Mouse (Mus musculus) intestine, embryonic 15.5 days (tissue): ENCODE measurements around the gene Rho. TPM values are rescaled to one million over a fixed set of nuclear protein-coding genes. Genes with fewer than 3 reads are reported as not detected.
A peak's percentile ranks its signal among the peaks of the same experiment; 100 is the strongest.

Experiments used
- ATAC-seq: fragments of 200-750 bp; cut with Nextera tagmentation; 2 replicates; pipeline ENCODE4 v1.8.0; 2017; ENCODE audit warnings: moderate TSS enrichment, moderate library complexity
- H3K27ac ChIP-seq: fragments of 300-500 bp; sonication (generic); 2 replicates; pipeline ENCODE4 v1.5.1; 2015; ENCODE audit warnings: mild to moderate bottlenecking, inconsistent platforms
- H3K27me3 ChIP-seq: fragments of 300-500 bp; sonication (generic); replicated peaks from 2 replicates; pipeline ENCODE4 v1.6.1; 2015; ENCODE audit warnings: inconsistent platforms
- H3K36me3 ChIP-seq: fragments of 300-500 bp; sonication (generic); 2 replicates; pipeline ENCODE4 v1.6.1; 2015; ENCODE audit warnings: inconsistent platforms
- H3K4me1 ChIP-seq: fragments of 300-500 bp; sonication (generic); replicated peaks from 2 replicates; pipeline ENCODE4 v1.6.1; 2015; ENCODE audit warnings: inconsistent platforms
- H3K4me2 ChIP-seq: fragments of 300-500 bp; sonication (generic); replicated peaks from 2 replicates; pipeline ENCODE4 v1.6.1; 2015; ENCODE audit warnings: mild to moderate bottlenecking, inconsistent platforms
- H3K4me3 ChIP-seq: fragments of 300-500 bp; sonication (generic); replicated peaks from 2 replicates; pipeline ENCODE4 v1.5.1; 2015; ENCODE audit warnings: inconsistent platforms
- H3K9ac ChIP-seq: fragments of 300-500 bp; sonication (generic); 2 replicates; pipeline ENCODE4 v1.6.1; 2015; ENCODE audit warnings: inconsistent platforms
- H3K9me3 ChIP-seq: fragments of 300-500 bp; sonication (generic); 2 replicates; pipeline ENCODE4 v1.6.1; 2016; ENCODE audit warnings: inconsistent platforms
- WGBS: fragments of 180-500 bp; shearing (Covaris S2); methylation state at CpG from one replicate; pipeline ENCODE4 v1.1.7; 2015; 5-methylcytosine and 5-hydroxymethylcytosine counted together
- polyA plus RNA-seq: library from polyadenylated mRNA; unstranded; fragments of >200 nt; fragmentation: Nextera tagmentation; extraction: Ambion mirVana; gene quantifications from 2 replicates; pipeline ENCODE4 v1.2.1, GENCODE M21; 2015

The Rho gene
- 0.05 TPM in 1 of 2 replicates, not detected in the other for polyA plus RNA-seq

- Histone ChIP-seq H3K4me1 (peaks cover 9% of the 10 kb centered on the region; the same call in 1 of the 2 replicates), H3K9ac (no peak within 1 kb of the TSS), H3K4me2 (no peak within 1 kb of the TSS), H3K36me3 (no peaks in the 10 kb centered on the region), H3K27ac (no peak within 1 kb of the TSS), H3K9me3 (no peaks in the 10 kb centered on the region), H3K27me3 (no peaks in the 10 kb centered on the region), H3K4me3 (no peak within 1 kb of the TSS)
- ATAC-seq = no peak
- WGBS = 80% methylated on average over 14 of the region's 14 CpGs
These were observed at the start of gene Rho for GRCm38 (mm10) chr6:115931639-115932038. Rho (plus strand) TSS chr6:115931748.

GRCm38 (mm10) chr6:115884018-115884417 lies 47.5 kb upstream of the Rho start:
- peaks cover 7% of the 10 kb centered on the region; the same call in 1 of the 2 replicates for H3K36me3 ChIP-seq
- peaks cover 4% of the 10 kb centered on the region for H3K4me1 ChIP-seq
- no peak overlapping the region for H3K4me2 ChIP-seq
- no peak overlapping the region for H3K4me3 ChIP-seq
- H3K9me3 ChIP-seq = no peaks in the 10 kb centered on the region
- ATAC-seq = no peak
- no peak overlapping the region for H3K27ac ChIP-seq
- H3K9ac ChIP-seq = no peak overlapping the region
- H3K27me3 ChIP-seq = no peaks in the 10 kb centered on the region

DNA sequence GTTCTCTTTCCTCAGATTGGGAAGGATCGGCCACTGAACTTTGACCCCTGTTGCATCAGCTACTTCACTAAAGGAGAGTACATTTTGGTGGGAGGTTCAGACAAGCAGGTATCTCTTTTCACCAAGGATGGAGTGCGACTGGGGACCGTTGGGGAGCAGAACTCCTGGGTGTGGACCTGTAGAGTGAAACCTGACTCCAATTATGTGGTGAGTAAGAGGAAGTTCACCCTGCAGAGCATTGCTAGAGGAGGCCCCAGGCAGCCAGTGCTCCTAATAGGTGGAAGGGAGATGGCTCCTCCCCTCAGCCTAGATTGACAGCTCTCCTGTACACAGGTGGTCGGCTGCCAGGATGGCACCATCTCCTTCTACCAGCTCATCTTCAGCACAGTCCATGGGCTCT lies 44.7 kb upstream of the Rho start:
- peak; percentile 68 for ATAC-seq
- H3K4me3 ChIP-seq = no peak overlapping the region
- 65% methylated on average over 4 of the region's 4 CpGs for WGBS
- no peak overlapping the region for H3K9ac ChIP-seq
- no peaks in the 10 kb centered on the region for H3K9me3 ChIP-seq
- no peak overlapping the region for H3K27ac ChIP-seq
- peaks cover 12% of the 10 kb centered on the region for H3K4me1 ChIP-seq
- no peak overlapping the region for H3K4me2 ChIP-seq
- no peaks in the 10 kb centered on the region for H3K27me3 ChIP-seq
- peaks cover 7% of the 10 kb centered on the region; the same call in 1 of the 2 replicates for H3K36me3 ChIP-seq

DNA sequence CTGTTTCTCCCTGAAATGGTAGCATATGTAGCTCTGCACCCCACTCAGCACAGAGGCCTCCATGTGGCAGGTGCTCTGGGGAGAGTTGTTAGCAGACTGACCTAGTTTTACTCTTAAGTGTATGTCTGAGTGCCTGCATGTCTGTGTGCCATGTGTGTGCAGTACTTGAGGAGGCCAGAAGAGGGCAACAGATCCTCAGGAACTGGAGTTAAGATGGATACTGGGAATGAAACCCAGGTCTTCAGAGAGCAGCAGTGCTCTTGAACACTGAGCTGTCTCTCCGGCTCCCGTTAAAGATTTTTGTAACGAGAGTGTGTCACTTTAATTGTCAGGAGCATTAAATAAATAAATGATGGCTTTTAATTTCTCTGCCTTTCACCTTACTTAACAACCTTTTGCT lies 43.3 kb upstream of the Rho start:
- Histone ChIP-seq H3K36me3 (peaks cover 7% of the 10 kb centered on the region; the same call in 1 of the 2 replicates), H3K27me3 (no peaks in the 10 kb centered on the region), H3K9ac (no peak overlapping the region), H3K4me3 (no peak overlapping the region), H3K9me3 (no peaks in the 10 kb centered on the region), H3K27ac (no peak overlapping the region), H3K4me2 (no peak overlapping the region), H3K4me1 (peaks cover 17% of the 10 kb centered on the region)
- WGBS = 99% methylated on average over 3 of the region's 3 CpGs
- ATAC-seq = no peak

- H3K27ac ChIP-seq = 0 out of 2 replicates have a peak overlapping the region, but pooled peaks have one; percentile 48
These were observed 40.9 kb upstream of the Rho start for GRCm38 (mm10) chr6:115890601-115891000.

GRCm38 (mm10) chr6:115891061-115891460 lies 40.5 kb upstream of the Rho start:
- peak overlapping the region; percentile 48 for H3K27ac ChIP-seq
- no peak overlapping the region for H3K4me2 ChIP-seq
- WGBS = 55% methylated on average over 6 of the region's 6 CpGs
- no peak overlapping the region for H3K9ac ChIP-seq
- H3K4me1 ChIP-seq = peaks cover 17% of the 10 kb centered on the region
- no peaks in the 10 kb centered on the region for H3K27me3 ChIP-seq
- H3K4me3 ChIP-seq = no peak overlapping the region
- ATAC-seq = peak; percentile 65
- peaks cover 7% of the 10 kb centered on the region; the same call in 1 of the 2 replicates for H3K36me3 ChIP-seq
- no peaks in the 10 kb centered on the region for H3K9me3 ChIP-seq

More at GRCm38 (mm10) chr6:115890601-115891000, 40.9 kb upstream of the Rho start:
- 74% methylated on average over 8 of the region's 8 CpGs for WGBS
- no peak for ATAC-seq
- Histone ChIP-seq H3K4me1 (peaks cover 17% of the 10 kb centered on the region), H3K27me3 (no peaks in the 10 kb centered on the region), H3K36me3 (peaks cover 7% of the 10 kb centered on the region; the same call in 1 of the 2 replicates), H3K9me3 (no peaks in the 10 kb centered on the region), H3K9ac (no peak overlapping the region), H3K4me2 (no peak overlapping the region), H3K4me3 (no peak overlapping the region)

DNA sequence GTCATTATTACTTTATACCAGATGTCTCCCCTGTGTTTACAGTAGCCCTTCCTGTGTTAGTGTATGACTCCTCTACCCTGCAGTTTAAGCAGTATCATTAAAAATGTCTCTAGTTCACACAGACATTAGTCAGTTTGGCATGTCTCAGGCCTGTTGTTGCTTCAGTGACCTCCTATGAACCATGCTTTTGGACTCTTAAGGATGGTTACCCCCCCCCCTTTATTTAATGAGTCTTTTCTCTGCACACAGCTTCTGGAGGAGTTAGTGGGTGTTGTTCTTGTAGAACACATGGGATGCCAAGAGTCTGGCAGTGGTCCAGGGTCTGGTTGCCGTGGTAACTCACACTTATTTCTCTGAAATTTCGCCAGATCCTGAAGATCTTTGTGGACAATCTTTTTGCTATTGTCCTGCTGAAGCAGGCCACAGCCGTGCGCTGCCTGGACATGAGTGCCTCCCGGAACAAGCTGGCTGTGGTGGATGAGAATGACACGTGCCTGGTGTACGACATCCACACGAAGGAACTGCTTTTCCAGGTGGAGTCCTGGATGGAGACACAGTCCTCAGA lies 40.0 kb upstream of the Rho start:
- H3K36me3 ChIP-seq = peaks cover 7% of the 10 kb centered on the region; the same call in 1 of the 2 replicates
- peaks cover 15% of the 10 kb centered on the region for H3K4me1 ChIP-seq
- WGBS = 37% methylated on average over 8 of the region's 8 CpGs
- peak; percentile 52 for ATAC-seq
- no peak overlapping the region for H3K4me2 ChIP-seq
- H3K4me3 ChIP-seq = no peak overlapping the region
- H3K9me3 ChIP-seq = no peaks in the 10 kb centered on the region
- H3K27ac ChIP-seq = peak overlapping the region; percentile 74
- H3K27me3 ChIP-seq = no peaks in the 10 kb centered on the region
- H3K9ac ChIP-seq = no peak overlapping the region

- 81% methylated on average over 3 of the region's 3 CpGs for WGBS
- H3K27ac ChIP-seq = peak overlapping the region; percentile 74
- H3K4me3 ChIP-seq = no peak overlapping the region
- H3K27me3 ChIP-seq = no peaks in the 10 kb centered on the region
- peaks cover 13% of the 10 kb centered on the region for H3K4me1 ChIP-seq
- ATAC-seq = no peak
- no peaks in the 10 kb centered on the region for H3K9me3 ChIP-seq
- H3K9ac ChIP-seq = no peak overlapping the region
- H3K4me2 ChIP-seq = no peak overlapping the region
- peaks cover 5% of the 10 kb centered on the region; the same call in 1 of the 2 replicates for H3K36me3 ChIP-seq
These were observed 39.2 kb upstream of the Rho start for GRCm38 (mm10) chr6:115892363-115892762.

DNA sequence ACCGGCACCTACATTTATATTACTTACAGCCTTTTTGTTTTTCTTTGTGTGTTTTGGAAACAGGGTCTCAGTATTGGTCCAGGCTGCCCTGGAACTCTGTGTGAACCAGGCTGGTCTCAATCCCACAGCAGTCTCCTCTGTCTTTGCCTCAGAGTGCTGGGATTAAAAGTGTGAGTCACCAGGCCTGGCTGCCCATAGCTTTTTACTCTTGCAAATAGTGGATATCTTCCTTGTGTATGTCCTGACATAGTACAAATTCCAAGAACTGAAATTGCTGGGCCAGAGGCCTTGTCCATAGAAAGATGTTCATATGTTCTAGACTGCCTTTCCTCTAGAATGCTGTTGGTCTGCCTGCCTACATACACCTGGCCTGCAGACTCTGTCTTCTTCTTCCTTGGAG lies 35.2 kb upstream of the Rho start:
- Histone ChIP-seq H3K36me3 (0 out of 2 replicates have a peak, but pooled peaks cover 2% of the 10 kb centered on the region), H3K9ac (no peak overlapping the region), H3K4me3 (no peak overlapping the region), H3K27ac (no peak overlapping the region), H3K4me2 (no peak overlapping the region), H3K9me3 (no peaks in the 10 kb centered on the region), H3K27me3 (no peaks in the 10 kb centered on the region), H3K4me1 (peaks cover 10% of the 10 kb centered on the region; the same call in 1 of the 2 replicates)
- 70% methylated on average over 1 of the region's 1 CpGs for WGBS
- ATAC-seq = no peak

GRCm38 (mm10) chr6:115897117-115897516 lies 34.4 kb upstream of the Rho start:
- H3K4me2 ChIP-seq = no peak overlapping the region

DNA sequence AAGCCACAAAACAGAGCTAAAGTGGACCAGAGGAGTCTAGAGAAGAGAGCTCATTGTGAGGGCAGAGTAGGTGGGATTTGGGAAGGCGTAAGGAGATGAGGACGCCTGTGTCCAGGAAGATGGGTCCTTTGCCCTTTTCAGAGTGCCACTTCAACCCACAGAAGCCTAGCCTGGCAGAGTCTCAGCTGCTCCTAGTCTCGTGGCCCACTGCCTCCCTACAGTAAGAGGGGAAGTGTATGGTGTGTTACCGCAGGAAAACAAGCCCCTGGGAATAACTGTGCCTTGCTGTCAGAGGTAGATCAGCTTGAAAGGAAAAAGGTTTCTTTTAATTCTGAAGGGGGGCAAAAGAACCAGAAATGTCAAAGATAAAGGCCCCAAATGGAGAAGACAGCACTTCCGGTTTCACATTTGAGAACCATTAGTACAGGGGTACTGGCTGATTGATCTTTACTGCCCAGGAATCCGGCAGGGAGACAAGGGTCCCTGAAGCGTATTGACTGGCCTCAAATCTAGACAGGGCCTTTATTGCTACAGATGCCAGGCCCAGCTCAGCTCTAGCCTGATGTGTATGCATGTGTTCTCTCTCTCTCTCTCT lies 33.5 kb upstream of the Rho start:
- no peak overlapping the region for H3K9ac ChIP-seq
- H3K36me3 ChIP-seq = 0 out of 2 replicates have a peak, but pooled peaks cover 2% of the 10 kb centered on the region
- no peak for ATAC-seq
- H3K27me3 ChIP-seq = no peaks in the 10 kb centered on the region
- H3K4me3 ChIP-seq = no peak overlapping the region
- H3K4me2 ChIP-seq = no peak overlapping the region
- H3K9me3 ChIP-seq = no peaks in the 10 kb centered on the region
- no peak overlapping the region for H3K27ac ChIP-seq
- 0 out of 2 replicates have a peak, but pooled peaks cover 8% of the 10 kb centered on the region for H3K4me1 ChIP-seq
- 75% methylated on average over 7 of the region's 7 CpGs for WGBS

More at GRCm38 (mm10) chr6:115897117-115897516, 34.4 kb upstream of the Rho start:
- Histone ChIP-seq H3K4me3 (no peak overlapping the region), H3K36me3 (0 out of 2 replicates have a peak, but pooled peaks cover 2% of the 10 kb centered on the region), H3K4me1 (peaks cover 10% of the 10 kb centered on the region; the same call in 1 of the 2 replicates), H3K27me3 (no peaks in the 10 kb centered on the region), H3K9ac (no peak overlapping the region), H3K27ac (no peak overlapping the region), H3K9me3 (no peaks in the 10 kb centered on the region)
- WGBS = 80% methylated on average over 4 of the region's 4 CpGs
- no peak for ATAC-seq

DNA sequence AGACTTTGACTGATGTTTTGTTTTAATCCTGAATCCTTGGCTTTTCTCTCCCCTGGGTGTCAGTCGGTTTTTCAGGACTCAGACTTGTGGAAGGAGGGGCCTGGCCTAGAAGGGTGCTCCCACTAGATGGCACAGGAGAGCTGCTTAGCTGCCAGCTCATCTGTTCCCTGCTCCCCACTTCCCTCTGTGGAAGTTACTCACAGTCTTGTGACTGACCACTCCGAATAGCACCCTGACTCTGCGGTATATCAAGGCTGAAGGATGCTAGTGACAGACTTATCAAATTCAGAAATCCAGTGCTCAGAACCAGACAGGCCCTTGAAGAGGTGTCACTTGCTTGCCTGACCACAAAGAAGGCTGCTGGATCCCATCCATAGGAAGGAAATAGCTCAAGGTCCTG lies 30.5 kb upstream of the Rho start:
- Histone ChIP-seq H3K36me3 (peaks cover 6% of the 10 kb centered on the region), H3K9me3 (no peaks in the 10 kb centered on the region), H3K4me1 (0 out of 2 replicates have a peak, but pooled peaks cover 8% of the 10 kb centered on the region), H3K27me3 (no peaks in the 10 kb centered on the region), H3K4me3 (no peak overlapping the region), H3K4me2 (no peak overlapping the region), H3K27ac (peak overlapping the region; percentile 17; the same call in 1 of the 2 replicates), H3K9ac (no peak overlapping the region)
- 16% methylated on average over 3 of the region's 3 CpGs for WGBS
- peak; percentile 84 for ATAC-seq
